Mouse (Mus musculus): ENCODE data around the gene Gm11634. TPM values are rescaled to one million over a fixed set of nuclear protein-coding genes. Genes with fewer than 3 reads are reported as not detected.
A peak's percentile ranks its signal among the peaks of the same experiment; 100 is the strongest.

Gm11634 gene
- polyA plus RNA-seq, 1 experiment from 2014 or later, result not detected

GRCm38 (mm10) chr11:101583205-101583604, 15.9 kb downstream of the Gm11634 start:
- Histone ChIP-seq H3K9ac (no peak overlapping the region), H3K36me3 (replicated peaks) (peaks cover 30% of the 10 kb centered on the region), H3K27ac (no peak overlapping the region), H3K9me3 (no peaks in the 10 kb centered on the region), H3K4me2 (no peak overlapping the region), H3K4me1 (peaks cover 12% of the 10 kb centered on the region), H3K4me3 (replicated peaks) (no peak overlapping the region), H3K27me3 (no peaks in the 10 kb centered on the region)
- 91% methylated on average over 2 of the region's 2 CpGs for whole genome bisulfite sequencing
- no peak for ATAC-seq (ENCODE audit: low FRiP score)

DNA sequence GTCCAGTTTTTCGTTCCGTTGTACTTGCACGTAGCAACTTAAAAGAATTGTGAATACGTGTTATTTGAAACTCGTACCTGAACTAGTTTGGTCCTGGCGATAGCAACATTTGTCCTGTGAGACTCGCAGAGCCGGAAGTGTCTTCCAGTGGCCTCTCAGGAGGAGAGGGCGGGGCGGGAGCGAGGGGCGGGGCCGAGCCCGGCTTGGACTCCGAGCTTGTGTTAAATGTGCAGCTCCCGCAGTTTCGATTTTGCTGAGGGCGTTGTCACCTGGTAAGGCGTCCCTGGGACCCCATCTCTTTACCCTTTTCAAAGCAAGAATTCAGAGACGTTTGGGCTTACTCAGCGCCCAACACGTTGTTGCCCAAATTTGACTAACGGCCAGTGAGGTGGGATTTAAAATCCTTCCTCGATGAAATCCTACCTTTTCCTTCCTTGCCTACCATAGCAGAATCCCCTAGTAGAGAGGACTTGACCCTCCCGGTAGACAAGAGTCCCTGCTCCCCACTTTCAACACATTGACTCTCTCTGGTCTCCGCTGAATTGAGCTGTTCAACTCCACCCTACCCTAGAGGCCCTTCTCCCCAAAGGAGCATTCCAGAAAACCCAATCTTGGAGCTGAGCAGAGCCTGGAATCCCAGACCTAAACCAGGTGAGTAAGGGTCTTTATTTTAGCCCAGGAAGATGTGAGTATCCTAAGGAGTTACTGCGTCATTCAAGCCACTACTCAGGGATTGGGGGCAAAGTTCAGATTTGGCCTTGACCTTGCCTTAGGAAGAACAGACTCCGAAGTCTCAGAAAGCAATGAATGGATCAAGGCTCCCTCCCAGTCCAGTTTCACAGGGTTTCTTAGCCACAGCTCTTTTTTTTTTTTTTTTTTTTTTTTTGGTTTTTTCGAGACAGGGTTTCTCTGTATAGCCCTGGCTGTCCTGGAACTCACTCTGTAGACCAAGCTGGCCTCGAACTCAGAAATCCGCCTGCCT, 16.7 kb downstream of the Gm11634 start, which contains the start of gene Tmem106a:
Gene Tmem106a, plus strand, starts transcription at position 189 of the 982 bp plus-strand sequence.
- no peak for ATAC-seq (ENCODE audit: low FRiP score)

DNA sequence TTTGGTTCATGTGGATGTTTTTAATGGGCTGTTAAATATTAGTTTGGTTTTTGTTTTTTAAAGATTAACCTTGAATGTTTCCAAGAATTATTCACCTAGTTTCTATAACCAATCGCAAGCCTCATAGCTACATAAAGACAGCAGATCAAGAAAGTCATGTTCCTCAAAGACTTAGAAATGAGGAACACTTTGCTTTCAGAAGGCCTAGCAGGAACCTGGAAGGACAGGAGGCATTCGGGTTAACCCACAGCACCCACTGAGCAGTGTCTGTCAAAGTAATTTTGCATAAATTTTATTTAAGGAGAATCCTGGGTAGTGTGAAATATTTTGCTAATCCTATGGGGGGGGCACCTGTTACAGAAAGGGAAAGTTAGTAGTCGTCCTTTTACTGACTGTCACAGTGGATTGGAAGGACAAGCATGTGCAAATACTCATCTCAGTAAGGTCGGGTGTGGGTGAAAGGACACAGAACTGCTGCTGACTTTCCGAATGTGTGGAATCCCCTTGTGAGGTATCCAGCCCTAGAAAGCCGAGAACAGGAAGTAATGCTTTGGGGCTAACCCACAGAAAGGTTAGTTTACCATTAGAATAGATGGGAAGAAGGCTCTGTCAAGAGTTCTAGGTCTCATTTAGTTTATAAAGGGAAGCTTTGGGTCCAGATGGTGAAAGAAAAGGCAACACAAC, 17.8 kb downstream of the Gm11634 start:
- no peak overlapping the region for H3K4me2 ChIP-seq
- no peak overlapping the region for H3K9ac ChIP-seq
- peaks cover 12% of the 10 kb centered on the region for H3K4me1 ChIP-seq
- H3K9me3 ChIP-seq, result no peaks in the 10 kb centered on the region
- no peaks in the 10 kb centered on the region for H3K27me3 ChIP-seq
- WGBS, result 84% methylated on average over 6 of the region's 6 CpGs
- no peak overlapping the region for H3K4me3 ChIP-seq (replicated peaks)
- peaks cover 50% of the 10 kb centered on the region for H3K36me3 ChIP-seq (replicated peaks)
- no peak overlapping the region for H3K27ac ChIP-seq
- no peak for ATAC-seq (ENCODE audit: low FRiP score)

More for the DNA sequence above, 16.7 kb downstream of the Gm11634 start, which contains the start of gene Tmem106a:
- Histone ChIP-seq H3K4me3 (replicated peaks) (peak within 1 kb of the TSS; percentile 38), H3K9ac (peak within 1 kb of the TSS; percentile 44; the same call in 1 of the 2 replicates), H3K4me2 (peak within 1 kb of the TSS; percentile 58), H3K4me1 (peaks cover 12% of the 10 kb centered on the region), H3K27ac (no peak within 1 kb of the TSS), H3K27me3 (no peaks in the 10 kb centered on the region), H3K9me3 (no peaks in the 10 kb centered on the region), H3K36me3 (replicated peaks) (peaks cover 38% of the 10 kb centered on the region)
- WGBS, result 21% methylated on average over 30 of the region's 31 CpGs

- Histone ChIP-seq H3K9me3 (no peaks in the 10 kb centered on the region), H3K9ac (no peak overlapping the region), H3K27ac (no peak overlapping the region), H3K4me1 (no peaks in the 10 kb centered on the region), H3K4me2 (no peak overlapping the region), H3K36me3 (replicated peaks) (peaks cover 94% of the 10 kb centered on the region), H3K4me3 (replicated peaks) (no peak overlapping the region), H3K27me3 (no peaks in the 10 kb centered on the region)
- no peak for ATAC-seq (ENCODE audit: low FRiP score)
- WGBS, result 84% methylated on average over 6 of the region's 6 CpGs
Observed at GRCm38 (mm10) chr11:101576116-101576515, 22.9 kb downstream of the Gm11634 start.

GRCm38 (mm10) chr11:101568421-101568820, 30.6 kb downstream of the Gm11634 start:
- WGBS, result 76% methylated on average over 3 of the region's 3 CpGs
- Histone ChIP-seq H3K27ac (no peak overlapping the region), H3K4me3 (replicated peaks) (no peak overlapping the region), H3K27me3 (no peaks in the 10 kb centered on the region), H3K4me2 (no peak overlapping the region), H3K4me1 (no peaks in the 10 kb centered on the region), H3K9me3 (no peaks in the 10 kb centered on the region), H3K9ac (no peak overlapping the region), H3K36me3 (replicated peaks) (peaks cover 90% of the 10 kb centered on the region)
- ATAC-seq (ENCODE audit: low FRiP score), result no peak

- no peak for ATAC-seq (ENCODE audit: low FRiP score)
- Histone ChIP-seq H3K9me3 (no peaks in the 10 kb centered on the region), H3K27me3 (no peaks in the 10 kb centered on the region), H3K4me3 (replicated peaks) (no peak overlapping the region), H3K4me1 (no peaks in the 10 kb centered on the region), H3K27ac (no peak overlapping the region), H3K36me3 (replicated peaks) (peaks cover 77% of the 10 kb centered on the region), H3K4me2 (no peak overlapping the region), H3K9ac (no peak overlapping the region)
- 40% methylated on average over 5 of the region's 5 CpGs for WGBS
Observed at GRCm38 (mm10) chr11:101562391-101562790, 36.7 kb downstream of the Gm11634 start.

DNA sequence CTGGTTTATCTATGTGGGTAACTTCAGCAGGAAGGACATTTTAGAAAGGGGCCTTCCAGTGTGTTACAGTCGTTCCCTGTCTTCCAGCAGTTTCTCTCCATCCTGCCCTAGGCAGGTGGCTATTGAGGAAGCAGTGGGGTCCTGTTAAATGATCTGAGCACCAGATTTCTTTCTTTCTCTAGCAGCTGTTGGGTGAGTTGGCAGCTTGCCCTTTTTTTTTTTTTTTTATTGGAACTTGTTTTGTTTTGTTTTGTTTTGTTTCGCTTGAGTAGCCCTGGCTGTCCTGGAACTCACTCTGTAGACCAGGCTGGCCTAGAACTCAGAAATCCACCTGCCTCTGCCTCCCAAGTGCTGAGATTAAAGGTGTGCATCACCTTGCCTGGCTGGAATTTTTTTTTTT, 42.1 kb downstream of the Gm11634 start:
- H3K9ac ChIP-seq, result no peak overlapping the region
- H3K4me3 ChIP-seq (replicated peaks), result no peak overlapping the region
- peaks cover 53% of the 10 kb centered on the region for H3K36me3 ChIP-seq (replicated peaks)
- H3K27me3 ChIP-seq, result no peaks in the 10 kb centered on the region
- no peaks in the 10 kb centered on the region for H3K9me3 ChIP-seq
- 74% methylated on average over 2 of the region's 2 CpGs for WGBS
- H3K4me1 ChIP-seq, result peaks cover 14% of the 10 kb centered on the region
- no peak overlapping the region for H3K27ac ChIP-seq
- ATAC-seq (ENCODE audit: low FRiP score), result no peak
- no peak overlapping the region for H3K4me2 ChIP-seq

- Histone ChIP-seq H3K27me3 (no peaks in the 10 kb centered on the region), H3K4me1 (peaks cover 14% of the 10 kb centered on the region), H3K27ac (no peak overlapping the region), H3K36me3 (replicated peaks) (peaks cover 52% of the 10 kb centered on the region), H3K4me3 (replicated peaks) (no peak overlapping the region), H3K9me3 (no peaks in the 10 kb centered on the region), H3K4me2 (no peak overlapping the region), H3K9ac (no peak overlapping the region)
- ATAC-seq (ENCODE audit: low FRiP score), result no peak
- WGBS, result 96% methylated on average over 7 of the region's 7 CpGs
Observed at GRCm38 (mm10) chr11:101556541-101556940, 42.5 kb downstream of the Gm11634 start.

GRCm38 (mm10) chr11:101553354-101553930, 45.6 kb downstream of the Gm11634 start:
- 28% methylated on average over 8 of the region's 8 CpGs for WGBS
- peak overlapping the region; percentile 78 for H3K9ac ChIP-seq

DNA sequence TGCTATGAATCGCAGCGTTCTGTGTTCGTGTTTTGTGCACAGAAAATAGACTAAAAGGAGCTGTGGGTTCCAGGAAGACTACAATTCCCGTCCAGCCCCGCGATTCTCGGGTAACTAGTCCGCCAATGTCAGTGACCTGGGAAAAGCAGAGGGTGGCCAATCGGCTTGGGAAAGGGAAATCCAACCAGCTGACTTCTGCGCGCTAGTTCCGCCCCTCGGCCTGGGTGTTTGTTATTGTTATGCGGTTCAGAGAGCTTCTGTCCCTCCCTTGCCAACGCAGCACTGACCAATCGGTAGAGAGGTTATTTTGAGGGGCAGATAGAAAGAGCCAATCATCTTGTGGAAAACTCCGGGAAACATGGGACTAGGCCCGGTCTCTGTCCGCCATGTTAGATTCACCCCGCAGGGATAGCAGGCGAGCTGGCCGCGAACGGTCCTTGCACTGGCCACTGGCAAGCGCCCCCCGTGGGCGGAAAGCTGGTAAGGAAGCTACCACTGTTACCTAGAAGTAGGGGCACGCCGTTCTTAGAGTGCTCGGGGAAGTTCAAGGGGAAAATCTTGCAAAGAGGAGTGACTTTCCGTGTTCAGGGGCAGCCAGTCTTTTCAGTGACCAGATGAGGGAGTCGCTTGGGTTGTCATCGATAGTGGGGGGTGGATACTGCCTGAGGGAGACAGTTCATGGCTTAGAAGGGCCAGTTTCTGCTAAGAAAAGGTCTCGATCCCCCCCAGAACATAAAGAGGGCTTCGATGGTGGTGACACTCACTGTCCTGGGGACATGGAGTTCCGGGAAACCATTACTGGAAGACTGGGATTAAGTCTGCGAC, 46.4 kb downstream of the Gm11634 start:
- H3K27me3 ChIP-seq, result no peaks in the 10 kb centered on the region
- H3K4me2 ChIP-seq, result peak overlapping the region; percentile 63
- WGBS, result under 1% methylated on average over 37 of the region's 37 CpGs
- no peaks in the 10 kb centered on the region for H3K9me3 ChIP-seq
- H3K4me3 ChIP-seq (replicated peaks), result peak overlapping the region; percentile 64
- H3K4me1 ChIP-seq, result peaks cover 25% of the 10 kb centered on the region
- H3K27ac ChIP-seq, result peak overlapping the region; percentile 95
- peak; percentile 97 for ATAC-seq (ENCODE audit: low FRiP score)
- peak overlapping the region; percentile 78 for H3K9ac ChIP-seq
- H3K36me3 ChIP-seq (replicated peaks), result peaks cover 28% of the 10 kb centered on the region

More at GRCm38 (mm10) chr11:101553354-101553930, 45.6 kb downstream of the Gm11634 start:
- Histone ChIP-seq H3K9me3 (no peaks in the 10 kb centered on the region), H3K36me3 (replicated peaks) (peaks cover 28% of the 10 kb centered on the region), H3K4me2 (peak overlapping the region; percentile 63), H3K27me3 (no peaks in the 10 kb centered on the region), H3K4me3 (replicated peaks) (peak overlapping the region; percentile 64), H3K27ac (peak overlapping the region; percentile 84), H3K4me1 (peaks cover 25% of the 10 kb centered on the region)
- no peak for ATAC-seq (ENCODE audit: low FRiP score)

GRCm38 (mm10) chr11:101551751-101552475, 47.1 kb downstream of the Gm11634 start, which contains the start of the genes Brca1 and Nbr1:
Gene Brca1, minus strand, starts transcription at chr11:101551955.
Gene Nbr1, plus strand, starts transcription at chr11:101552149.
- H3K9ac ChIP-seq, result peak within 1 kb of the TSS; percentile 78
- H3K36me3 ChIP-seq (replicated peaks), result peaks cover 26% of the 10 kb centered on the region
- H3K4me1 ChIP-seq, result peaks cover 25% of the 10 kb centered on the region
- H3K4me3 ChIP-seq (replicated peaks), result peak within 1 kb of the TSS; percentile 64
- no peaks in the 10 kb centered on the region for H3K27me3 ChIP-seq
- under 1% methylated on average over 43 of the region's 43 CpGs for WGBS
- peak within 1 kb of the TSS; percentile 82 for H3K4me2 ChIP-seq
- H3K9me3 ChIP-seq, result no peaks in the 10 kb centered on the region
- peak; percentile 84 for ATAC-seq (ENCODE audit: low FRiP score)
- peak within 1 kb of the TSS; percentile 95 for H3K27ac ChIP-seq
